Mouse (Mus musculus) gastrocnemius, adult 2 months (tissue): Measurements from ENCODE around the gene Lrp5. TPM values are rescaled to one million over a fixed set of nuclear protein-coding genes. Genes with fewer than 3 reads are reported as not detected.

ENCODE experiments used
- DNase-seq: peaks from one replicate; pipeline ENCODE4 v3.0.0; 2022
- H3K27ac ChIP-seq: fragments of 200-600 bp; 2 replicates; pipeline ENCODE4 v1.8.1; 2022; ENCODE audit warnings: mild to moderate bottlenecking
- H3K4me3 ChIP-seq: fragments of 200-600 bp; 2 replicates; pipeline ENCODE4 v1.8.1; 2022; ENCODE audit warnings: mild to moderate bottlenecking, moderate library complexity
- CTCF ChIP-seq: fragments of 200-600 bp; IDR thresholded peaks from 2 replicates; pipeline ENCODE4 v1.8.1; 2022; ENCODE audit warnings: antibody characterized with exemption, mild to moderate bottlenecking, moderate library complexity
- intact Hi-C: fragments of 180-260 bp; cut with DNase I; formaldehyde crosslinking; loops from one replicate; pipeline ENCODE4 v1.15.1; 2025
- total RNA-seq, 2 experiments: library from RNA; stranded (reverse); gene quantifications; 2 replicates each; pipeline ENCODE4 v1.2.3; 2021

The Lrp5 gene
- total RNA-seq, 2 experiments from 2014 or later, result 21.4 to 30.4 TPM

DNA sequence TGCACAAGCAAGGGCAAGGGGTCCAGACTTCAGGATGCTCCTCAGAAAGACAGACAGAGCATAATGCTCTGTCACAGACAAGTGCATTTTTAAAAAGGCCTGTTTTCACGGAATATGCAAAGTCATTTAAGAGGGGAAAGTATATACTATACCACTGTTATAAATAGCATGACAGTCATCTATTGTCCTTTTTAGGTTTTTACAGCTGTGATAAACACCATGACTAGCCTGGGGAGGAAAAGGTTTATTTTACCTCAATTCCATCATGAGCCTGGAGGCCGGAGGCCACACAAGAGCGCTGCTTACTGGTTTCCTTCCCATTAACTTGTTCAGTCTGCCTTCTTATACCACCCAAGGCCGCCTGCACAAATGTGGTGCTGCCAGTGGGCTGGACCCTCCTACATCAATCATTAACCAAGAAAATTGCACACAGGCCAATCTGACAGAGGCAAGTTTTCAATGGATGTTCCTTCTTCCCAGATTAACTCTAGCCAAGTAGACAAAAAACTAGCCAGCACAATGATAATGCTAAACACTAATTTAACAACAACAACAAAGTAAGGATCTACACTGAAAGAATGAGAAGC is 134.7 kb downstream of the Lrp5 start:
- TF ChIP-seq CTCF, result no peak
- Histone ChIP-seq H3K4me3 (no peak overlapping the region), H3K27ac (peak overlapping the region; percentile 41)
- intact Hi-C loops, result no loop called here
- DNase-seq, result no peak

DNA sequence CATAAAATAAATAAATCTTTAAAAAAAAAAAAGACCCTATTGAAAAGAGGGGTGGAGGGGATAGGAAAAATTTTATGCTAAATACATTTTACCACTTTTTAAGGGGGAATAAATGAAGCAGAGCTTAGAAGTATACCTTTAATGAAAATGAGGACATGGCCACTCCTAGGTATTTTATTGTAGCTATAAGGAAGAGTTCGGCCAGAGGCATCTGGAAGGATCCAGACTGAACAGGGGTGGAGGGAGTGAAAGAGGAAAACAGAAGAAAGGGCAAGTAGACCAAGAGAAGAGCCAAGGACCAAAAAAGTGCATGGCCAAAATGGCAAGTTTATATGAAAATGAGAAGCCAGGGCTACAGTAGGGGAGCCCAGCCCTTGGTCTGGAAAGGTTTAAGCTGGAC is 136.3 kb downstream of the Lrp5 start:
- no peak for TF ChIP-seq CTCF
- DNase-seq, result no peak
- no peak overlapping the region for H3K27ac ChIP-seq
- no peak overlapping the region for H3K4me3 ChIP-seq
- intact Hi-C loops, result no loop called here

DNA sequence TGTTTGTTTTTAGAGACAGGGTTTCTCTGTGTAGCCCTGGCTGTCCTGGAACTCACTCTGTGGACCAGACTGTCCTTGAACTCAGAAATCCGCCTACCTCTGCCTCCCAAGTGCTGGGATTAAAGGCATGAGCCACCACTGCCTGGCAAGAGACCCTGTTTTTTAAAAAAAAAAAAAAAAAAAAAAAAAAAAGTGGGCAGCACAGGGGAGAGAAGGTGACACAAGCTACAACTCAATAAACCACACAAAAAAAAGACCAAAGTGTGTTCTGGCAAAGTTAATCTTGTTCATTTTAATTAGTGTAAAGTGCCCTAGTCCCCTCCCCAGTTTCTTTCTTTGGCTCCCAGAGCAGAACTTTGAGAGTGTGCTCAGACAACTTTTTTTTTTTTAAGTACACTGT is 137.1 kb downstream of the Lrp5 start:
- intact Hi-C loops, result no loop called here
- Histone ChIP-seq H3K4me3 (no peak overlapping the region), H3K27ac (no peak overlapping the region)
- DNase-seq, result no peak
- TF ChIP-seq CTCF, result no peak

DNA sequence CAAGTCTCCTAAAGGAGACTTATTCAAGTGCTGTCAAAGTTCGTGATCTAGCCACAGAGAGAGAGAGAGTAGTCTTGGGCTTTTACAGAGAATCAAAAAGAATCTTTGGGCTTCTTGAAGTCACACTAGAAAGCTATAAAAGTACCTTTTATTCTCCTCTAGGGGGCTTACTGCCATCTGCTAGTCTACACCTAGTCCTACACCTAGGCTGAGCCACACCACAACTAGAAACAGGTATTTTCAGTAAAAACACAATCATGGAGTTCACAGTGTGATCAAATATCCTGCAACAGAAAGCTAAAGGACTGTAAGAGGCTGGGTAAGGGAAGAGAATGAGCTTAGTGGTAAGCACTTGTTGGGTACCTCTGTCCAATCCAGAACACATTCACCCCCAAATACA is 138.1 kb downstream of the Lrp5 start:
- no peak overlapping the region for H3K4me3 ChIP-seq
- H3K27ac ChIP-seq, result no peak overlapping the region
- TF ChIP-seq CTCF, result 0 out of 2 replicates have a peak, but pooled peaks have one; percentile 8
- intact Hi-C loops, result no loop called here
- DNase-seq, result no peak

DNA sequence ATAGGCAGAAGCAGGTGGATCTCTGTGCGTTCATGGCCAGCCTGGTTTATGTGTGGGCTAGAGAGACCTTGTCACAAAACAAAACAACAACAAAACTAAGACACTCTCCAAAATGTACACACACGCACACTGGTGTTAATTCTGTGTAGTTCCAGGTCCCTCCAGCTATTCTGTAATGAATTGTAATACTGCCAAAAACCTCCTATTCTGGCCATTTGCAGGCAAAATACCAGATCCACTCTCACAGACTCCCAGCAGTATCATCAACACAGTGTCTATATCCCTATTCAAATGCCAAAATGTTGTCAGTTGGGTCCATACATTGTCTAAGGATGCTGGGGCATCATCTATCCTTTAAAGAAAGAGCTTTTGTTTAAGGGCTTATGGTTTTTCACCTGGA is 141.4 kb downstream of the Lrp5 start:
- peak overlapping the region; percentile 58 for H3K27ac ChIP-seq
- intact Hi-C loops, result no loop called here

DNA sequence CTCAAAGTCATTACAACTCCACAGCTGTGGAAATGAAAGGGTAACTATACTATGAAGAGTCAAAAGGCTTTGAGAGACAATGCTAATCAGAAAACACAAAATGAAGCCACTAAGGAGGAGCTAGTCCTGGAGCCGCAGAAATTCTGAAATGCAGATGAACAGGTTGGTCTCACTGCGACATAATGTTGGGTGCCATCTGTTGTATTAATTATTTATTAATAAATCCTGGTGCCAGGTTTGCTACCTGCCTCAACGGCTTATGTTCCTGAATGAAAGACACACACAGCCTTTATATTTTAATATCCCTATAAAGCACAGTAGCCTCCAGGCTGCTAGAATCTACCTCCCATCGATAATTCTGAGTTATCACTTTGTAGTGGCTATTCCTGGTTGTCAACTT is 143.8 kb downstream of the Lrp5 start:
- TF ChIP-seq CTCF, result no peak
- intact Hi-C loops, result no loop called here
- no peak for DNase-seq
- H3K4me3 ChIP-seq, result no peak overlapping the region
- H3K27ac ChIP-seq, result no peak overlapping the region

More for the DNA sequence above, 141.4 kb downstream of the Lrp5 start:
- TF ChIP-seq CTCF, result no peak
- no peak for DNase-seq
- no peak overlapping the region for H3K4me3 ChIP-seq

DNA sequence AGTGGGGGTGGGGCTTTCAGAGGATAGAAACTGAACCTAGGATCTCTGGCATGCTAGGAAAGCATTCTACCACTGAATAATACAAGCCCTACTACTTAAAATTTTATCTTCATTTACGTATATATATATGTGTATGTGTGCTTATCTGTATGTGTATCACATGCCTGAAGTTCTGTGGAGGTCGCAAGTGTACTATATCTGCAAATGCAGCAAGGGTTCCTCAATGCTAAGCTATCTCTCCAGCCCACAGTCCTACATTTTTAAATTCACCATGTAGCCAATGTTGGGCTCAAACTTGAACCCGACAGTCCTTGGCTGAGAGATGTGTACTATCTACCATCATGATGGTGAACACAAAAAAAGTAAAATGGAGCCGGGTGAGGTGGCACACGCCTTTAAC is 145.4 kb downstream of the Lrp5 start:
- DNase-seq, result no peak
- Histone ChIP-seq H3K27ac (no peak overlapping the region), H3K4me3 (no peak overlapping the region)
- intact Hi-C loops, result no loop called here
- TF ChIP-seq CTCF, result no peak

DNA sequence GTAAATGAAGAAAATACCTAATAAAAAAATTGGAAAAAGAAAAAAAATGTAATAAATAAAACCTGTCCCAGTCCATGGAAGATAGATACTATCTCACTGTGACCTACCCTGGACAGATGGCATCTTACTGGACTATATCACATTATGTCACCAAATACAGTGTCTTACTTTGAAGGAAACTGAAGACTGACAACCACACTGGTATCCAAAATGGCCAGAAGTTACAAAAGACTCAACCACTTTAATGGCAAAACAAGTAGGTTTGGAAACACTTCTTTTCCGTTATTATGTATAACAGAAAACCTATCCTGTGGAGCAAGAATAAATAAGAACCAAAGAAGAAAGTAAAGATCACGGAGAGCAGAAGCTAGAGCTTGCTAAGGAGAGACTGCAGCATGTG is 146.1 kb downstream of the Lrp5 start:
- no peak overlapping the region for H3K27ac ChIP-seq
- TF ChIP-seq CTCF, result no peak
- intact Hi-C loops, result no loop called here
- no peak overlapping the region for H3K4me3 ChIP-seq
- no peak for DNase-seq

DNA sequence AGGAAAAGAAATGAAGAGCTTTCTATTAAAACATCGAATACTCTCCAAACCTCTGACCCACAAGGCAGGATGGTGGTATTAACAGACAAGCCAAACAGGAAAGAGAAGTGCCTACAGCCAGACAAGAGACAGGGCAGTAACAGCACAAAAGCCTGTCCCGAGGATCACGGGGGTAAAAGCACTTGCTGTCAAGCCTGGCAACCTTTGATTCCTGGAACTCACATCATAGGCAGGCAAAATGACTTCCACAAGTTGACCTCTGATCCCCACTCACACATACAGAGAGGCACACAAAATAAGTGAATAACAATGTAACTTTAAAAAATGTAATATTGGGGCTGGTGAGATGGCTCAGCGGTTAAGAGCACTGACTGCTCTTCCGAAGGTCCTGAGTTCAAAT is 146.9 kb downstream of the Lrp5 start:
- H3K4me3 ChIP-seq, result no peak overlapping the region
- TF ChIP-seq CTCF, result no peak
- no peak for DNase-seq
- intact Hi-C loops, result no loop called here
- no peak overlapping the region for H3K27ac ChIP-seq

DNA sequence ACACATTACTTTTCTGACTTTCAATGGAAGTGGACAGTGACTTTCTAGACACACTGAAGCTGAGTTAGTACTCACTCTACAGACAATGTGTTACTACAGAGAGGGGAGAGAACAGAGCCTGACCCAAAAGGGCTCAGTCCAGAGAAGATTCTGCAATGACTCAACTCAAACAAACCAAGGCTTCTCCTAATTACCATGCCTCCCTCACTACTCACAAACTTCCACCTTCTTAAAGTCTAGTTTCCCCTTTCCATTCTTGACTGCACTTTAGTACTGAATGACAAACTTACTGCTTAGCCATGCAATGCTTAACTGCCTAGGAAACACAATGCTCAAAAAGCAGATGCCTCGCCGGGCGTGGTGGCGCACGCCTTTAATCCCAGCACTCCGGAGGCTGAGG is 148.7 kb downstream of the Lrp5 start:
- TF ChIP-seq CTCF, result no peak
- intact Hi-C loops, result no loop called here
- no peak for DNase-seq
- no peak overlapping the region for H3K4me3 ChIP-seq
- H3K27ac ChIP-seq, result no peak overlapping the region

DNA sequence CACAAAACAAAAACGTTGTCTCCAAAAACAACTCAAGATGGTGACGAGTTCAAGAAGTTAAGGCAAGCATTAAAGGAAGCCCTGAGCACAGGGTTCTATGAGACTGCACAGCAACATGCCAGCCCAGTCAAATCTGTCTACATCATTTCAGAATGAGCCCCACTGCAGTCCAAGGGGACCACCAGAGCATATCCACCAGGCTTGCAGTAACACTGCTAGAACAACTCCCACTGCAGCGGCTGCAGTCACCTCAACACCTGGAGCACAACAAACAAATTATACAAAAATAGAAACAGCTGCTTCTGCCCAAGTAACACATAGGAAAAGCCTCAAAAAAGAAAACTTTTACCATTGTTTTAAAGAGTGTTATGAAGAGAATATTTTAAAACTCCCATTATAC is 151.4 kb downstream of the Lrp5 start:
- intact Hi-C loops, result no loop called here
- DNase-seq, result no peak
- H3K27ac ChIP-seq, result no peak overlapping the region
- no peak for TF ChIP-seq CTCF
- H3K4me3 ChIP-seq, result no peak overlapping the region

Other genes starting within 250 kb of the Lrp5 start
- 10 to 100 TPM; 66.1 to 70.5 TPM for gene Ppp6r3, start 110.8 kb downstream of the Lrp5 start, total RNA-seq
- 1 to 10 TPM; 9.6 to 9.8 TPM for gene 1810055G02Rik, start 21.7 kb upstream of the Lrp5 start, total RNA-seq
- gene Kmt5b, start 80.9 kb upstream of the Lrp5 start, total RNA-seq, result 10 to 100 TPM; 21.7 to 24.2 TPM
- gene Chka, start 165.2 kb upstream of the Lrp5 start, total RNA-seq, result 1 to 10 TPM; 1.8 to 5.4 TPM
- 1 to 10 TPM; 5.1 to 5.8 TPM for gene Tcirg1, start 220.6 kb upstream of the Lrp5 start, total RNA-seq
- gene Ndufs8, start 226.2 kb upstream of the Lrp5 start, total RNA-seq, result 100 to 1,000 TPM; 211 to 334 TPM
- under 1 TPM; 0.77 to 0.98 TPM for gene Aldh3b1, start 243.2 kb upstream of the Lrp5 start, total RNA-seq
- 1 to 10 TPM; 3.6 to 6.4 TPM for gene Unc93b1, start 248.6 kb upstream of the Lrp5 start, total RNA-seq